Mouse (Mus musculus) hindbrain, embryonic 10.5 days (tissue): ENCODE measurements around the gene 1700021F05Rik. TPM values are rescaled to one million over a fixed set of nuclear protein-coding genes. Genes with fewer than 3 reads are reported as not detected.

Experiments used
- DNase-seq: peaks from one replicate; pipeline ENCODE4 v3.0.0-alpha.2; 2017; ENCODE audit warnings: low spot score
- H3K27ac ChIP-seq: fragments of 300-500 bp; sonication (generic); 2 replicates; pipeline ENCODE4 v1.5.1; 2016; ENCODE audit warnings: mild to moderate bottlenecking, moderate library complexity
- H3K27me3 ChIP-seq: fragments of 300-500 bp; sonication (generic); 2 replicates; pipeline ENCODE4 v1.6.1; 2016; ENCODE audit warnings: mild to moderate bottlenecking; ENCODE audit not compliant: poor library complexity, insufficient read depth, severe bottlenecking
- H3K36me3 ChIP-seq: fragments of 300-500 bp; sonication (generic); 2 replicates; pipeline ENCODE4 v1.6.1; 2016; ENCODE audit warnings: mild to moderate bottlenecking, moderate library complexity
- H3K4me1 ChIP-seq: fragments of 300-500 bp; sonication (generic); replicated peaks from 2 replicates; pipeline ENCODE4 v1.6.1; 2016; ENCODE audit warnings: mild to moderate bottlenecking
- H3K4me3 ChIP-seq: fragments of 300-500 bp; sonication (generic); 2 replicates; pipeline ENCODE4 v1.5.1; 2016; ENCODE audit warnings: mild to moderate bottlenecking, moderate library complexity
- H3K9me3 ChIP-seq: fragments of 300-500 bp; sonication (generic); 2 replicates; pipeline ENCODE4 v1.6.1; 2016; ENCODE audit warnings: mild to moderate bottlenecking, moderate library complexity
- WGBS: fragments of 180-500 bp; shearing (Covaris S2); methylation state at CpG from one replicate; pipeline ENCODE4 v1.1.7; 2016; 5-methylcytosine and 5-hydroxymethylcytosine counted together
- polyA plus RNA-seq: library from polyadenylated mRNA; unstranded; fragments of >200 nt; fragmentation: Nextera tagmentation; extraction: Ambion mirVana; gene quantifications from 2 replicates; pipeline ENCODE4 v1.2.1, GENCODE M21; 2016

Gene 1700021F05Rik
- polyA plus RNA-seq, 1 experiment from 2014 or later: 62.1 TPM

- Histone ChIP-seq H3K4me3 (peak overlapping the region; percentile 88), H3K9me3 (no peaks in the 10 kb centered on the region), H3K27me3 (no peaks in the 10 kb centered on the region), H3K4me1 (peaks cover 62% of the 10 kb centered on the region), H3K27ac (peak overlapping the region; percentile 100), H3K36me3 (no peaks in the 10 kb centered on the region)
- under 1% methylated on average over 42 of the region's 42 CpGs for WGBS
- DNase-seq: peak; percentile 85
Observed at GRCm38 (mm10) chr10:43477865-43478681, 62.7 kb downstream of the 1700021F05Rik start.

GRCm38 (mm10) chr10:43477459-43477858, 63.3 kb downstream of the 1700021F05Rik start:
- no peaks in the 10 kb centered on the region for H3K36me3 ChIP-seq
- 4% methylated on average over 9 of the region's 9 CpGs for WGBS
- DNase-seq: no peak
- H3K4me1 ChIP-seq: peaks cover 56% of the 10 kb centered on the region
- H3K4me3 ChIP-seq: peak overlapping the region; percentile 88
- H3K9me3 ChIP-seq: no peaks in the 10 kb centered on the region
- H3K27ac ChIP-seq: peak overlapping the region; percentile 100
- no peaks in the 10 kb centered on the region for H3K27me3 ChIP-seq

- Histone ChIP-seq H3K27ac (no peak overlapping the region), H3K36me3 (no peaks in the 10 kb centered on the region), H3K27me3 (no peaks in the 10 kb centered on the region), H3K4me1 (peaks cover 40% of the 10 kb centered on the region), H3K9me3 (no peaks in the 10 kb centered on the region), H3K4me3 (no peak overlapping the region)
- DNase-seq: no peak
- 63% methylated on average over 4 of the region's 4 CpGs for WGBS
Observed at GRCm38 (mm10) chr10:43475376-43475775, 65.4 kb downstream of the 1700021F05Rik start.

Other genes with a start within 250 kb of the 1700021F05Rik start
- gene Bend3, start 62.2 kb downstream of the 1700021F05Rik start, polyA plus RNA-seq: 8.3 and 9.6 TPM in 2 replicates
- gene Gm9803, start 16.9 kb downstream of the 1700021F05Rik start, polyA plus RNA-seq: 9.1 and 11.8 TPM in 2 replicates
- gene Cd24a, start 37.3 kb upstream of the 1700021F05Rik start, polyA plus RNA-seq: 344 and 448 TPM in 2 replicates